Mouse (Mus musculus) forebrain, embryonic 13.5 days (tissue): Measurements from ENCODE around the gene Trim38. TPM values are rescaled to one million over a fixed set of nuclear protein-coding genes. Genes with fewer than 3 reads are reported as not detected.
"Not testable (repeated sequence)": the region's sequence is repeated elsewhere in the genome, so short reads cannot be mapped to it uniquely, and the experiment has no call there.

Experiments used
- ATAC-seq: fragments of 200-750 bp; cut with Nextera tagmentation; 2 replicates; pipeline ENCODE4 v1.8.0; 2017
- H3K27ac ChIP-seq: fragments of 300-500 bp; sonication (generic); 2 replicates; pipeline ENCODE4 v1.5.1; 2015; ENCODE audit warnings: inconsistent platforms, mild to moderate bottlenecking, moderate library complexity
- H3K27me3 ChIP-seq: fragments of 300-500 bp; sonication (generic); 2 replicates; pipeline ENCODE4 v1.6.1; 2015; ENCODE audit warnings: mild to moderate bottlenecking, inconsistent platforms
- H3K36me3 ChIP-seq: fragments of 300-500 bp; sonication (generic); 2 replicates; pipeline ENCODE4 v1.6.1; 2015; ENCODE audit warnings: mild to moderate bottlenecking, inconsistent platforms; ENCODE audit not compliant: poor library complexity, severe bottlenecking
- H3K4me1 ChIP-seq: fragments of 300-500 bp; sonication (generic); 2 replicates; pipeline ENCODE4 v1.6.1; 2015; ENCODE audit warnings: inconsistent platforms
- H3K4me2 ChIP-seq: fragments of 300-500 bp; sonication (generic); 2 replicates; pipeline ENCODE4 v1.6.1; 2015; ENCODE audit warnings: inconsistent platforms, mild to moderate bottlenecking, moderate library complexity
- H3K4me3 ChIP-seq: fragments of 300-500 bp; sonication (generic); 2 replicates; pipeline ENCODE4 v1.5.1; 2015; ENCODE audit warnings: mild to moderate bottlenecking, inconsistent platforms
- H3K9ac ChIP-seq: fragments of 300-500 bp; sonication (generic); 2 replicates; pipeline ENCODE4 v1.6.1; 2015; ENCODE audit warnings: mild to moderate bottlenecking, inconsistent platforms
- H3K9me3 ChIP-seq: fragments of 300-500 bp; sonication (generic); replicated peaks from 2 replicates; pipeline ENCODE4 v1.6.1; 2016; ENCODE audit warnings: inconsistent platforms
- WGBS: fragments of 180-500 bp; shearing (Covaris S2); methylation state at CpG from one replicate; pipeline ENCODE4 v1.1.7; 2015; 5-methylcytosine and 5-hydroxymethylcytosine counted together
- polyA plus RNA-seq: library from polyadenylated mRNA; unstranded; fragments of >200 nt; fragmentation: Nextera tagmentation; extraction: Ambion mirVana; gene quantifications from 2 replicates; pipeline ENCODE4 v1.2.1, GENCODE M21; 2015

The Trim38 gene
- polyA plus RNA-seq, 1 experiment from 2014 or later: 0.08 TPM

- Histone ChIP-seq H3K9ac (no peak overlapping the region), H3K27ac (0 out of 2 replicates have a peak overlapping the region, but pooled peaks have one; percentile 19), H3K9me3 (no peaks in the 10 kb centered on the region), H3K4me3 (no peak overlapping the region), H3K36me3 (no peaks in the 10 kb centered on the region), H3K27me3 (no peaks in the 10 kb centered on the region), H3K4me2 (no peak overlapping the region), H3K4me1 (peaks cover 39% of the 10 kb centered on the region)
- 71% methylated on average over 3 of the region's 3 CpGs for WGBS
- no peak for ATAC-seq
Measured at GRCm38 (mm10) chr13:23759251-23759771, 10.4 kb upstream of the Trim38 start.

- Histone ChIP-seq H3K9me3 (no peaks in the 10 kb centered on the region), H3K4me1 (peaks cover 41% of the 10 kb centered on the region), H3K9ac (peak overlapping the region; percentile 74), H3K27ac (peak overlapping the region; percentile 85), H3K4me2 (peak overlapping the region; percentile 78), H3K36me3 (no peaks in the 10 kb centered on the region), H3K27me3 (no peaks in the 10 kb centered on the region), H3K4me3 (peak overlapping the region; percentile 53)
- ATAC-seq: no peak
- WGBS: 74% methylated on average over 1 of the region's 1 CpGs
Measured at GRCm38 (mm10) chr13:23759916-23760239, 9.8 kb upstream of the Trim38 start.

GRCm38 (mm10) chr13:23760240-23760971, 9.3 kb upstream of the Trim38 start:
- 1% methylated on average over 24 of the region's 27 CpGs for WGBS
- H3K27ac ChIP-seq: peak overlapping the region; percentile 85
- peaks cover 41% of the 10 kb centered on the region for H3K4me1 ChIP-seq
- no peaks in the 10 kb centered on the region for H3K36me3 ChIP-seq
- H3K27me3 ChIP-seq: no peaks in the 10 kb centered on the region
- no peaks in the 10 kb centered on the region for H3K9me3 ChIP-seq
- peak overlapping the region; percentile 74 for H3K9ac ChIP-seq
- H3K4me2 ChIP-seq: peak overlapping the region; percentile 78
- H3K4me3 ChIP-seq: peak overlapping the region; percentile 53
- ATAC-seq: no peak; the same call in 1 of the 2 replicates

GRCm38 (mm10) chr13:23760972-23761864, 8.5 kb upstream of the Trim38 start, which contains the start of gene Hist1h4a:
Gene Hist1h4a (minus strand): TSS chr13:23761230.
- Histone ChIP-seq H3K36me3 (no peaks in the 10 kb centered on the region), H3K9ac (peak within 1 kb of the TSS; percentile 74), H3K4me2 (peak within 1 kb of the TSS; percentile 78), H3K9me3 (no peaks in the 10 kb centered on the region), H3K4me3 (peak within 1 kb of the TSS; percentile 53), H3K27me3 (no peaks in the 10 kb centered on the region), H3K4me1 (peaks cover 39% of the 10 kb centered on the region), H3K27ac (peak within 1 kb of the TSS; percentile 85)
- ATAC-seq: peak; percentile 76
- WGBS: under 1% methylated on average over 61 of the region's 72 CpGs

- Histone ChIP-seq H3K4me3 (peak within 1 kb of the TSS; percentile 53), H3K4me2 (peak within 1 kb of the TSS; percentile 78), H3K9ac (peak within 1 kb of the TSS; percentile 66), H3K4me1 (peaks cover 38% of the 10 kb centered on the region), H3K27ac (peak within 1 kb of the TSS; percentile 85)
- WGBS: under 1% methylated on average over 30 of the region's 52 CpGs
- peak; percentile 79 for ATAC-seq
- not testable (repeated sequence) for H3K9me3 ChIP-seq, H3K36me3 ChIP-seq, H3K27me3 ChIP-seq
Measured at GRCm38 (mm10) chr13:23761871-23762821, 7.6 kb upstream of the Trim38 start, which contains the start of gene Hist1h3a. Gene Hist1h3a (minus strand): TSS chr13:23762386.

GRCm38 (mm10) chr13:23763242-23763585, 6.5 kb upstream of the Trim38 start:
- WGBS: under 1% methylated on average over 10 of the region's 10 CpGs
- peaks cover 30% of the 10 kb centered on the region for H3K4me1 ChIP-seq
- no peak for ATAC-seq
- no peaks in the 10 kb centered on the region for H3K27me3 ChIP-seq
- H3K36me3 ChIP-seq: no peaks in the 10 kb centered on the region
- H3K9ac ChIP-seq: peak overlapping the region; percentile 80; the same call in 1 of the 2 replicates
- H3K4me3 ChIP-seq: peak overlapping the region; percentile 53
- peak overlapping the region; percentile 85 for H3K27ac ChIP-seq
- no peaks in the 10 kb centered on the region for H3K9me3 ChIP-seq
- peak overlapping the region; percentile 78 for H3K4me2 ChIP-seq

GRCm38 (mm10) chr13:23763586-23764323, 6.0 kb upstream of the Trim38 start, which contains the start of gene Hist1h1a:
Gene Hist1h1a (plus strand): TSS chr13:23763666.
- Histone ChIP-seq H3K4me3 (peak within 1 kb of the TSS; percentile 53), H3K27me3 (no peaks in the 10 kb centered on the region), H3K9ac (peak within 1 kb of the TSS; percentile 80), H3K36me3 (no peaks in the 10 kb centered on the region), H3K4me2 (peak within 1 kb of the TSS; percentile 78), H3K4me1 (peaks cover 30% of the 10 kb centered on the region), H3K9me3 (no peaks in the 10 kb centered on the region), H3K27ac (peak within 1 kb of the TSS; percentile 85)
- ATAC-seq: peak; percentile 74
- WGBS: 2% methylated on average over 34 of the region's 34 CpGs

- 34% methylated on average over 12 of the region's 12 CpGs for WGBS
- H3K9ac ChIP-seq: peak overlapping the region; percentile 80
- H3K4me1 ChIP-seq: peaks cover 30% of the 10 kb centered on the region
- H3K36me3 ChIP-seq: no peaks in the 10 kb centered on the region
- H3K27ac ChIP-seq: peak overlapping the region; percentile 85
- peak overlapping the region; percentile 53 for H3K4me3 ChIP-seq
- H3K27me3 ChIP-seq: no peaks in the 10 kb centered on the region
- no peaks in the 10 kb centered on the region for H3K9me3 ChIP-seq
- peak overlapping the region; percentile 78 for H3K4me2 ChIP-seq
- ATAC-seq: no peak
Measured at GRCm38 (mm10) chr13:23764324-23765171, 5.2 kb upstream of the Trim38 start.

- no peak overlapping the region for H3K4me2 ChIP-seq
- no peak overlapping the region for H3K4me3 ChIP-seq
- no peak overlapping the region for H3K9ac ChIP-seq
- no peak overlapping the region for H3K27ac ChIP-seq
- H3K36me3 ChIP-seq: no peaks in the 10 kb centered on the region
- 61% methylated on average over 1 of the region's 1 CpGs for WGBS
- H3K4me1 ChIP-seq: peaks cover 24% of the 10 kb centered on the region
- no peak for ATAC-seq
- no peaks in the 10 kb centered on the region for H3K9me3 ChIP-seq
- H3K27me3 ChIP-seq: no peaks in the 10 kb centered on the region
Measured at GRCm38 (mm10) chr13:23765172-23765513, 4.6 kb upstream of the Trim38 start.

GRCm38 (mm10) chr13:23766772-23767171, 2.9 kb upstream of the Trim38 start:
- Histone ChIP-seq H3K27me3 (no peaks in the 10 kb centered on the region), H3K9ac (no peak overlapping the region)
- no peak for ATAC-seq

More at GRCm38 (mm10) chr13:23766772-23767171, 2.9 kb upstream of the Trim38 start:
- Histone ChIP-seq H3K4me2 (no peak overlapping the region), H3K4me3 (no peak overlapping the region), H3K9me3 (no peaks in the 10 kb centered on the region), H3K27ac (no peak overlapping the region), H3K4me1 (peaks cover 16% of the 10 kb centered on the region), H3K36me3 (no peaks in the 10 kb centered on the region)
